Mouse (Mus musculus) bone marrow, adult 2 months (tissue): ENCODE results near the gene Strn4. TPM values are rescaled to one million over a fixed set of nuclear protein-coding genes. Genes with fewer than 3 reads are reported as not detected.

Source experiments
- H3K27ac ChIP-seq: fragments of 200-500 bp; 2 replicates; pipeline ENCODE4 v1.5.1; 2012; ENCODE audit warnings: low read depth, mild to moderate bottlenecking, control low read depth, inconsistent platforms, low read length; ENCODE audit not compliant: control insufficient read depth, poor library complexity, insufficient read depth
- H3K4me1 ChIP-seq: fragments of 200-500 bp; 2 replicates; pipeline ENCODE4 v1.6.1; 2011; ENCODE audit warnings: low read length; ENCODE audit not compliant: control insufficient read depth, insufficient read depth
- H3K4me3 ChIP-seq: fragments of 200-500 bp; replicated peaks from 2 replicates; pipeline ENCODE3; 2011; ENCODE audit warnings: mild to moderate bottlenecking, low read depth, low read length, control low read depth; ENCODE audit not compliant: control insufficient read depth
- CTCF ChIP-seq: fragments of 200-500 bp; IDR thresholded peaks from 2 replicates; pipeline ENCODE4 v1.5.1; 2011; ENCODE audit warnings: low read length, control low read depth; ENCODE audit not compliant: control insufficient read depth, insufficient read depth
- POLR2A ChIP-seq: fragments of 200-500 bp; IDR thresholded peaks from 2 replicates; pipeline ENCODE4 v1.6.1; 2011; ENCODE audit warnings: low read depth, mild to moderate bottlenecking, control low read depth, low read length, borderline replicate concordance; ENCODE audit not compliant: control insufficient read depth
- WGBS: fragments of 180-500 bp; shearing (Covaris S2); methylation state at CpG from one replicate; pipeline ENCODE4 v1.1.7; 2018; 5-methylcytosine and 5-hydroxymethylcytosine counted together
- polyA plus RNA-seq: library from polyadenylated mRNA; stranded (reverse); fragments of >200 nt; gene quantifications from 2 replicates; pipeline ENCODE4 v1.2.4, GENCODE M21; 2011; ENCODE audit warnings: low replicate concordance; ENCODE audit not compliant: missing spikeins, insufficient read depth, insufficient read length

The Strn4 gene
- polyA plus RNA-seq, 1 experiment: 92.7 TPM

DNA sequence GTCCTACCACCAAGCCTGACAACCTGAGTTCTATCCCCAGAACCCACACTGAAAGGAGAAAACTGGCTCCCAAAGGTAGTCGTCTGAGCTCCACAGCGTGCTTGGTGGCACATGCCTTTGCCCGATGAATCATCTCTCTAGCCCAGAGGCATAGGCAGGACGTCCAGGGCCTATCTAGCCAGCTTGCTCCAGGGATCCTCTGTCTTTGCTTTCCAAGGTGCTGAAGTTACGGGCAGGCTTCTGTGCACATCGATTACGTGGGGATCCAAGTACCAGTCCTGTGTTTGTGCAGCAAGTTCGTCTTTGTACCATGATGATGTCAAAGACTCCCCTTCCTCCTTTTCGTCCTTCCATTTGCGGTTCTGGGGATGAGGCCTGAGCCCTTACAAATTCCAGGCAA is 55.9 kb downstream of the Strn4 start:
- 84% methylated on average over 10 of the region's 10 CpGs for WGBS
- TF ChIP-seq CTCF (no peak), POLR2A (no peak)
- Histone ChIP-seq H3K4me3 (no peak overlapping the region), H3K27ac (no peak overlapping the region), H3K4me1 (peaks cover 2% of the 10 kb centered on the region)

DNA sequence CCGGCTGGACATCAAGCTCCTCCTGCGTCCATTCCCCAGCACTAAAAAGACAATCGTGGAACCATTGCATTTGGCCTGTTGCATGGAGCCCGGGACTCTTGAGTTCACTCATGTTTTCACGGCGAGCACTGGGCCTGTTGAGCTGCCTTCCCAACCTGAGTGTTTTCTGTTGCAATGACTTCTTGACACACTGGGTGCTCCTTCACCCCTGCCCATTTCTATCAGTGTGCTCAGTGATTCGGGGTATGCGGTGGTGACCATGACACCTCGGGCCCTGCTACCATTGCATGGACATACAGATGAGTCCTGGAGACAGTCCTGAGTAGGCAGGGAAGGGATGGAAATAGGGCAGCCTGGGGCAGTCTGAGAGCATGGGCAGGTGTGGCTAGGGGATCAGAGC is 56.8 kb downstream of the Strn4 start:
- Histone ChIP-seq H3K4me3 (no peak overlapping the region), H3K27ac (no peak overlapping the region), H3K4me1 (peaks cover 2% of the 10 kb centered on the region)
- 96% methylated on average over 9 of the region's 9 CpGs for WGBS
- TF ChIP-seq POLR2A: no peak
- TF ChIP-seq CTCF: no peak

DNA sequence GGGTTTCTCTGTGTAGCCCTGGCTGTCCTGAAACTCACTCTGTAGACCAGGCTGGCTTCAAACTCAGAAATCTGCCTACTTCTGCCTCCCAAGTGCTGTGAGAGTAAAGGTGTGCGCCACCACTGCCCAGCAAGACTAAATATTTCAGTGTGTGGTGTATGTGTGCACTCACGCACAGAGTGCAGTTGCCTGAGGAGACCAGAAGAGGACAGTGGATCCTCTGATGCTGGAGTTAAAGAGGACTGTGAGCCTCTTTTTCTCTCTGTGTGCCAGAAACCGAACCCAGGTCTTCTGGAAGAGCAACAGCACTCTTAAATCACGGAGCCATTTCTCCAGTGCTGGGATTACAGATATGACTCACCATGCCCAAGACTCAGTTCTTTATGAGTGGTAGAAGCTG is 57.7 kb downstream of the Strn4 start:
- H3K4me3 ChIP-seq: no peak overlapping the region
- H3K27ac ChIP-seq: no peak overlapping the region
- TF ChIP-seq CTCF (no peak), POLR2A (no peak)
- WGBS: 79% methylated on average over 4 of the region's 4 CpGs
- peaks cover 2% of the 10 kb centered on the region for H3K4me1 ChIP-seq

DNA sequence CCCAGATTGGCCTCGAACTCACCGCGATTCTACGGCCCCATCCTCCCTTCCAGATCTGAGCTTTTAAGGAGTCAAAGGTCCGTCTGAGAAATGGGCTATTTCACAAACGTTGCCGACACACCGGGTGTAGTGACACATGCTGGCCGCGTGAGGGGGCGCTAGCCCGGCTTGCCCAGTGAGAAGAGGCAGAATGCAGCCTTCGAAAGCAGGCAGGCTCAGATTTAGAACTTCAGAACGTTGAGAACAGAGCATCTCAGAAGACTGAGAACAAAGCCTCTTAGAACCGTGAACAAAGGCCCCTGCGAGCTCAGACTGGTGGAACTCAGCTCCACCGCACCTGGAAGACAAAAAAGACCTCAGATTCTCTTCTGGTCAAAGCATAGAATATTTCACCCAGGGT is 58.5 kb downstream of the Strn4 start:
- TF ChIP-seq POLR2A (no peak), CTCF (peak; percentile 94)
- H3K4me3 ChIP-seq: no peak overlapping the region
- peaks cover 2% of the 10 kb centered on the region for H3K4me1 ChIP-seq
- no peak overlapping the region for H3K27ac ChIP-seq
- 3% methylated on average over 17 of the region's 17 CpGs for WGBS

DNA sequence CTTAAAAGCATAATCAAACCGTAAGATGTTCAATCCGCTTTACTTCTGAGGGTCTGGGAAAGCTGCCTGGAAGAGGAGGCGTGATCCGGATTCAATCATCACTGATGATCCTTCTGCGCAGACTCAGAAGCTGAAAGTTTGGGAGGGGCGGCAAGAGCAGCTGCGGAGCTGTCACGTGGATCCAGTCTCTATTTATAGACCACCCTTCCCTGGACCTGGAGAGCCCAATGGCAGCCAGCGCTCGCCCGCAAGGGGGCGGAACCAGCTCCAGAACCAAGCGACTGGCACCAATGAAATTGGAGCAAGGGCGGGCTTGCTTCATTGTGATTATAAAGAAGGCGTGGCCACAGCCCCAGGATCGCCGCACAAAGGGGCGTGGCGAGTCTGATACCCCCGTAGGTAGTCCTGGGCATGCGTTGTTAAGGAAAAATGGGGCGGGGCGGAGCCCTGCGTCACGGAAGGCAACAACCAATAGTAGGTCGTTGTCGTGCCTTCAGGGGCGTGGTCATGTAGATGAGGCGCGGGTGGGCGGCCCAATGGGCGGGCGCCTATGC is 59.1 kb downstream of the Strn4 start:
- WGBS: under 1% methylated on average over 33 of the region's 33 CpGs
- Histone ChIP-seq H3K4me1 (peaks cover 2% of the 10 kb centered on the region), H3K4me3 (peak overlapping the region; percentile 51), H3K27ac (no peak overlapping the region)
- TF ChIP-seq CTCF: no peak
- TF ChIP-seq POLR2A: 0 out of 2 replicates have a peak, but pooled peaks have one; percentile 5

DNA sequence AGATGAGACGGTGACA is 59.4 kb downstream of the Strn4 start, which contains the start of gene Dact3:
Gene Dact3, plus strand, starts transcription at position 8 of the 16 bp plus-strand sequence.
- TF ChIP-seq CTCF: no peak
- TF ChIP-seq POLR2A: no peak
- Histone ChIP-seq H3K27ac (no peak within 1 kb of the TSS; the same call in 1 of the 2 replicates), H3K4me3 (peak within 1 kb of the TSS; percentile 51), H3K4me1 (peaks cover 2% of the 10 kb centered on the region)
- 0% methylated on average over 1 of the region's 1 CpGs for WGBS

DNA sequence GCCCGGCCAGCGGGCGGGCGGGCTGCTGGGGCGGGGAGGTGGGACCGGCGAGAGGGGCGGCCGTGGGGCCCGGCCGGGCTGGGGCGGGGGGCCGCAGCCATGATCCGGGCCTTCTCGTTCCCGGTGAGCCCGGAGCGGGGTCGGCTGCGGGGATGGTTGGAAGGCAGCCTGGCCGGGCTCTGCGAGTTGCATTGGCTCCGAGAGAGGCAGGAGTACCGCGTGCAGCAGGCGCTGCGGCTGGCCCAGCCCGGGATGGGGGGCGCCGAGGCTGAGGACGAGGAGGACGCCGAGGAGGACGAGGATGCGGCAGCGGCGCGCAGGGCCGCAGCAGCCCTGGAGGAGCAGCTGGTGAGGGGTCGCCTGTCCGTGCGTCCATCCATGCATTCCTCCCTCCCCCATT is 59.6 kb downstream of the Strn4 start:
- H3K27ac ChIP-seq: no peak overlapping the region; the same call in 1 of the 2 replicates
- H3K4me3 ChIP-seq: peak overlapping the region; percentile 21
- TF ChIP-seq POLR2A: no peak
- WGBS: under 1% methylated on average over 42 of the region's 42 CpGs
- peaks cover 2% of the 10 kb centered on the region for H3K4me1 ChIP-seq

DNA sequence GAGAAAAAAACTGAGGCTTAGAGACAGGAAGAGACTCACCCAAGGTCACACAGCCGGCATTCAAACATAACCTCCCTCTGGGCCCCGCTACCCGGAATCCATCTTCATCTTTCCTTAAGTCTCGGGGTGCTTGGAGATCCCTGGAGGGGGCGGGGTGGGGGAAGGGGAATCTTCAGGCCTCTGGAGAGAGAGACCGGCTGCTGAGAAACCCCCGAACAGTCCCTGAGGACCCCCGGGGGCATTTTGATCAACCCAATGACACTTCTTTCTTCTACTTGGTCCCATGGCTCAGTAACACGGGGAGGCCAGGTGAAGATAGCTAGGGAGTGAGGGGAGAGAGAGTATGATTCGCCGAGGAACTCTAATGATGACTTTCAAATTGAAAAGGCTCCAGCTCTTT is 60.3 kb downstream of the Strn4 start:
- 36% methylated on average over 11 of the region's 11 CpGs for WGBS
- Histone ChIP-seq H3K27ac (no peak overlapping the region), H3K4me3 (no peak overlapping the region), H3K4me1 (peaks cover 2% of the 10 kb centered on the region)
- TF ChIP-seq POLR2A: no peak
- no peak for TF ChIP-seq CTCF

DNA sequence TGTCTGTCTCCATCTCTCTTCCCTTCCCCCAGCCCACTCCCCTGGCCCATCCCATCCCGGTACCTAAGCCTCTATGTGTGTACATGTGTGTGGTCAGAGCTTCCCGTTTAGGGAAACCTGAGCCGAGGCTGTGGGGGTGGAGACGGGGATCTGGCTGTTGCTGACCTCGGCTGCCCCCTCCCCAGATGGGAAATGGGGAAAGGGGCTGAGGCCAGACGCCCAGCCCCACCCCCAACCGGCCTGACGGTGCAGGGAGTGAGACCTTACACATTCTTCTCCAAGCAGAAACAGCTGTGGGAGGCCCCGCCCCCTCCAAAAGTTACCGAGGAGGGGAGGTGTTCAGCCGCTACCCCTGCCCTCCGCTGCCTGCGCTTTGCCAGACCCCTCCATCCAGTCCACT is 60.9 kb downstream of the Strn4 start:
- no peak for TF ChIP-seq POLR2A
- no peak for TF ChIP-seq CTCF
- H3K4me3 ChIP-seq: no peak overlapping the region

DNA sequence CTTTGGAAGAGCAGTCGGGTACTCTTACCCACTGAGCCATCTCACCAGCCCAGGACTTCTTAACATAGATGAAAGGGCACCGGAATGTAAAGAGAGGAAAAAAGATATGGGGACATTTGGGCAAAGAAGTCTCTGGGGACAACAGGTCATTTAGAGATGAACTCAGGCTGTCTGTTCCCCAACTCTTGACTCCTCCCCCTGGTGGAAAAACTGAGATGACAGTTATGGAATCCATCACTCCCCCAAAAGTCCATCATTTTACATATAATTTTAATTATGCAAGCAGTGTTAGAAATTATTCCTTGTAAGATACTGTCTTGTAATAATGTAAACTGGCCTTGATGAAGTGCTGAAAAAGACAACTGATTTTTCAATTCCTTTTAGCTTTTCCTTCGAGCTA is 62.0 kb downstream of the Strn4 start:
- no peak for TF ChIP-seq POLR2A
- no peak for TF ChIP-seq CTCF
- Histone ChIP-seq H3K4me1 (peaks cover 2% of the 10 kb centered on the region), H3K4me3 (no peak overlapping the region), H3K27ac (no peak overlapping the region)
- WGBS: 75% methylated on average over 3 of the region's 3 CpGs

More for the DNA sequence above, 60.9 kb downstream of the Strn4 start:
- WGBS: 10% methylated on average over 13 of the region's 13 CpGs
- peaks cover 2% of the 10 kb centered on the region for H3K4me1 ChIP-seq
- no peak overlapping the region for H3K27ac ChIP-seq
